Mouse (Mus musculus) urinary bladder, adult 18-20 months (tissue): ENCODE results near the gene Ffar4.

Source experiments
- DNase-seq, 2 experiments: peaks; one replicate each; pipeline ENCODE4 v3.0.0; 2022; ENCODE audit warnings: low spot score in 2 of 2, mixed read lengths in 2 of 2

Gene Ffar4

DNA sequence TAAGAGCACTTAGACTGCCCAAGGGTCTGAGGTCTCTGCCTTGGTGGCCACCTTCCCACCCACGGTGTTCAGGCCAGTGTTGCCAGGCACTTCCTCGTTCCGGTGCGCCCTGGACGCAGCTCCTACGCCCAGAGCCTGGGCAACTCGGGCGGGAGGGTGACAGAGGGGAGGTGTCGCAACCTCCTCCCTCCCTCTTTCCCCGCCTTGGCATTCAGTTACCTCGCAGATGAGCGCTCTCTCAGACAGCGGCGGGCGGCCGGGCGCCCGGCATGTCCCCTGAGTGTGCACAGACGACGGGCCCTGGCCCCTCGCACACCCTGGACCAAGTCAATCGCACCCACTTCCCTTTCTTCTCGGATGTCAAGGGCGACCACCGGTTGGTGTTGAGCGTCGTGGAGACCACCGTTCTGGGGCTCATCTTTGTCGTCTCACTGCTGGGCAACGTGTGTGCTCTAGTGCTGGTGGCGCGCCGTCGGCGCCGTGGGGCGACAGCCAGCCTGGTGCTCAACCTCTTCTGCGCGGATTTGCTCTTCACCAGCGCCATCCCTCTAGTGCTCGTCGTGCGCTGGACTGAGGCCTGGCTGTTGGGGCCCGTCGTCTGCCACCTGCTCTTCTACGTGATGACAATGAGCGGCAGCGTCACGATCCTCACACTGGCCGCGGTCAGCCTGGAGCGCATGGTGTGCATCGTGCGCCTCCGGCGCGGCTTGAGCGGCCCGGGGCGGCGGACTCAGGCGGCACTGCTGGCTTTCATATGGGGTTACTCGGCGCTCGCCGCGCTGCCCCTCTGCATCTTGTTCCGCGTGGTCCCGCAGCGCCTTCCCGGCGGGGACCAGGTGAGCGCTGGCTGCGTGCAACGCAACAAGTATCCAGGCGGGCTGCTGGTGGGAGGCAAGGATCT, at the start of gene Ffar4:
TSS of gene Ffar4 (plus strand) at position 214 of the 901 bp plus-strand sequence.
- peak; percentile 39 to 55 for DNase-seq

DNA sequence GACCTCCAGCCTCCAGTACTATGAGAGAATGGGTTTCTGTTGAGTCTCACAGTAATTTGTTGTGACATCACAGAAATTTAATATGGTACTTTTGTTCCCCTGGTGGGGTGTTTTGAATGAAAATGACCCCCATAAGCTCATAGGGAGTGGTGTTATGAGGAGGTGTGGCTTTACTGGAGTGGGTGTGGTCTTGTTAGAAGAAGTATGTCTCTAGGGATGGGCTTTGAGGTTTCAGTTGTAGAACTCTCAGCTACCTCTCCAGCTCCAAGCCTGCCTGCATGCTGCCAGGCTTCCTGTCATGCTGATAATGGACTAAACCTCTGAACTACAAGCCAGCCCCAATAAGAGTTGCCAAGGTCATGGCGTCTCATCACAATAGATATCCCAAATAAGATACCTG, 47.2 kb upstream of the Ffar4 start:
- DNase-seq: no peak

DNA sequence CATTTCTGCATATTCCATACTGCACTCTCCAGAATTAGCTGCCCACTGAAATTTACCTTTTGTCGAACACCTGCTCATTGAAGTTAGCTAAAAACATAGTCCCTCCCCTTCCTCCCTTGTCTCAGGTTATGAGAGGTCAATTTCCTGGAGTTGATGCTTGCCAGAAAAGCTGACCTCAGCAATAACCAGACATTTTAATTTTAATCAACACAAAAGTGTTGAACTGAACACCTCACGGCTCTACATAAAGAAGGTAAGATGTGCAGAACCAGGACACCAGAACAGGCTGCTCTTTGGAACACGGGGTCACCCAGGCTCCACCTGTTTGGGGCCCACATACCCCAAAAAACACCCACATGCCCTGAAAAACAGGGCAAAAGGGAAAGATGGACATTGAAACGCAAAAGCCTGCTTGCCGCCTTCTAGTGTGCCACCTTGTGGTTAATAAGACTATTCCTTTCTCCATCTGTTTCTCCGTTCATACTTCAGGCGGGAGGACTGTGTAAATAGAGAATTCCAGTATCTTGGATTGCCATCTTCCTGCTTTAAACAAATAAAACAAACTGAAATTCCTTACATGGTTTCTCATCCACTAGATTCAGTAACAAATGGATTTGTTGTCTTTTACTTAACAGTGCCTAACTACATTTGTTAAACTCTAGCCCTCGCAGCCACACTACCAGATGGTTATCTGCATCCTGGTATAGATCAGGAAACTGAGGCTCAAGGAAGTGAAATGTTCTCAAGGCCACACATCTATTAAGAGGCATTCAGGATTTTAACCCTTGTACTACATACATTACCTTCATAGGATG, 43.4 kb upstream of the Ffar4 start:
- no peak for DNase-seq

- no peak for DNase-seq
Measured at GRCm38 (mm10) chr19:38054149-38054719, 42.6 kb upstream of the Ffar4 start.

GRCm38 (mm10) chr19:38054720-38055192, 42.1 kb upstream of the Ffar4 start, which contains the start of gene Cep55:
TSS of gene Cep55 (plus strand) at chr19:38055011.
- peak; percentile 93 to 94 for DNase-seq

DNA sequence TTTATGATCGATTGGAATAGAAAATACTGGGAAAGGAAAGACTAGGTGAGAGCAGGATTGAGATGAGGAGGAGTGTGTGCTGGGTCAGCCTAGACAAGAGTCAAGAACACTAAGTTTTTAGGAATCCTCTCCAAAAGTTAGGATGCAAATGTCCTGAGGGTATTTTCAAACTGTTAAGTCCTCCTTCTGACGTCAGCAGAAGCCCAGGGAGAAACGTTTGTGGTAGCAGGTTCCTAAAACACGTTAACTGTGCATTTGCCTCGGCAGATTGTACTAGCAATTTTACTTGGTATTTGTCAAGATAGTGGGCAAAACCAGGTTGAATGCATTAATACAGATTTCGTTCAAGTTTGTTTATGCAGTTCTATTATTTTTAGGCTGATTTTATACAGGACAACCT, 41.1 kb upstream of the Ffar4 start:
- no peak for DNase-seq

DNA sequence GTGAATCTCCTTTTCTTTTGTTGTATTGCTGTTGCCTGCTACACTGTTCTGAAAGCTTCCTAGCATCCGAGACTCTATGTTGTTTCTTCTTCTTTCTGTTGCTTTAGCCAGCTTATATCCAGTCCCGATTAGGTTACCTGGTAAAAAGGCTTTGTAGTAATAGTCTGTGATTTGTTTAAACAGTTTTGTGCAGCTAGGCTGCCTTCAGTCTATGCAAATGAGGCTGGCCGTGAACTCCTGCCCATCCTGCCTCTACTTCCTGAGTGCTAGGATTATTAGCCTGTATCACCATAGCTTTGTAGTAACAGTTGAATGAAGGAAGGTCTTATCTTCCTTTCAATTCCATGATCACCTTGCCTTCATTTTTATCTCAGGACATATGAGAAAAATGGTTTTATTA, 40.6 kb upstream of the Ffar4 start:
- DNase-seq: no peak

- no peak for DNase-seq
Measured at GRCm38 (mm10) chr19:38056931-38057330, 39.9 kb upstream of the Ffar4 start.

GRCm38 (mm10) chr19:38063201-38063600, 33.7 kb upstream of the Ffar4 start:
- DNase-seq: no peak

GRCm38 (mm10) chr19:38064051-38064450, 32.8 kb upstream of the Ffar4 start:
- no peak for DNase-seq

GRCm38 (mm10) chr19:38073226-38073625, 23.6 kb upstream of the Ffar4 start:
- DNase-seq: no peak

DNA sequence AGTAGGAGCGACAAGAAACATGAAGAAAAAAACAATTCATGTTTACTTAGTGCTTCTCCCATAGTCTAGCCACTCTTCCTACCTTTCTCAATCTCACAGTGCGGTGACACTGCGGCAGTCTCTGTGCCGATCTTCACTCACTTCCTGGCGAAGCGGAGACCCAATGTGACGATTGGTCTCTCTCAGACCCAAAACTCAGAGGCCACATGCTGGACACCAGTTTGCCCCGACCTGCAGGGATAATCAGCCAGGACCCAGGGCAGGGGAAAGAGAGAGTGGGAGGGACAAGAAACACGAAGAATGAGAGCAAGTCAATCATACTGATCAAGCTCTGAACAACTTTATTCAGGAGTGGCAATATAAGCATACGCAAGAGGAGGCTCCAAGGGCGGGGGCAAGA, 21.8 kb upstream of the Ffar4 start:
- DNase-seq: no peak

DNA sequence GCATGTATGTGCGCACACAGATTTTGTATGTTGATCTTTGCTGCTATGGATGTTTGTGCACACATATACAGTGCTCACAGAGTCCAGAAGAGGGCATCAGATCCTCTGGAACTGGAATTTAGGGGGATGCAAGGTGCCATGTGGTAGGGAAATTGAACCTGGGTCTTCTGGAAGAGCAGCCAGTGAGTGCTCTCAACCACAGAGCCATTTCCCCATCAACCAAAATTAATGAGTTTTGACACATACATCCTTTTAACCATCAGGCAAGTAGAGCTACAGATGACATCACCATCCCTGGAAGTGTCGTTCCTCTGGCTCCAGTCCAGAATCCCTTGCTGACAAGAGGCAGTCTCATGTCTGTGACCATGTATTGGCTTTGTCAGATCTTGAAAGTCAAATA, 20.6 kb upstream of the Ffar4 start:
- DNase-seq: no peak

GRCm38 (mm10) chr19:38077851-38078540, 18.9 kb upstream of the Ffar4 start:
- DNase-seq: no peak

GRCm38 (mm10) chr19:38081361-38081760, 15.5 kb upstream of the Ffar4 start:
- DNase-seq: no peak

GRCm38 (mm10) chr19:38082931-38083525, 13.8 kb upstream of the Ffar4 start:
- no peak for DNase-seq

DNA sequence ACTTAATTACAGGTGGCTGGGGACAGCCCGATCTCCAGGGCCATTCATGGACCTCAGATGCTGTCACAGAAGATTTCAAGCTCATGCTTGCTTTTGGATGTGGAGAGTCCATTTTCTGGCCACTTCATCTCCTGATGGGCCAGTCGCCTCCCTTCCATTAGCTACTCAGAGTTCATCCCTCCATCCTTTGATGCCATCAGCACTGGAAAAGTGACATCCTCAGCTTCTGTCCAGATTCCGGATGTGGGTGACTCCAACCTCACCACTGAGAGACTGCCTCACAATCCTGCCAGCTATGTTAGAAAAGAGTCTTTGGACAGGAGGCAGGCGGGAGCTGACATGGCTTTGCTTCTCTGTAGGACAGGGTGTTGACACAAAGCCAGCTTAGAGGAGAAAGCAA, 11.0 kb upstream of the Ffar4 start:
- DNase-seq: no peak

- DNase-seq: no peak
Measured at GRCm38 (mm10) chr19:38086948-38087551, 9.8 kb upstream of the Ffar4 start.

GRCm38 (mm10) chr19:38089358-38089757, 7.5 kb upstream of the Ffar4 start:
- no peak for DNase-seq

DNA sequence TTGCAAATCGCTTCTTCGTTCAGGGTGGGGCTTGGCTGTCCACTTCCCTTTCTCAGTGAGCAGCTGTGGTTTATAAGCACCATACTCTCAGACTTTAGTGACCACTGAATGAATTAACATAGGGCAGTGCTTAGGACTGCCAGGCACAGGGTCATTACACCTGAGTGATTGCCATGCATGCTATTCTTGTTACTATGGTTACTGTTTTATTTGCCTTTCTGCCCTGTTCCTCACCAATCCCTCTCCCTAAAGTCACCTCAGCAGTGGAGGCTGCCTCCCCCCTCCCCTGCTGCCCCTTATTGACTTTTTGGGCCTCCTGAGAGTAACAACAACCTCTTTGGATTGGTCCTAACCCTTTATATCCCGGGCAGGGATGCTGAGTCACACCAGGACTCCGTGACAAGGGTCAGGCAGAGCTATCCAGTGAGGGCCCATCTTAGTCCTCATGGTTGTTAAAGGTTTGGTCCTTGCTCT, 5.3 kb upstream of the Ffar4 start:
- DNase-seq: no peak

GRCm38 (mm10) chr19:38096231-38096630, 640 bp upstream of the Ffar4 start:
- DNase-seq: no peak
